Mouse (Mus musculus): ENCODE results near the gene Sh2b1.

DNA sequence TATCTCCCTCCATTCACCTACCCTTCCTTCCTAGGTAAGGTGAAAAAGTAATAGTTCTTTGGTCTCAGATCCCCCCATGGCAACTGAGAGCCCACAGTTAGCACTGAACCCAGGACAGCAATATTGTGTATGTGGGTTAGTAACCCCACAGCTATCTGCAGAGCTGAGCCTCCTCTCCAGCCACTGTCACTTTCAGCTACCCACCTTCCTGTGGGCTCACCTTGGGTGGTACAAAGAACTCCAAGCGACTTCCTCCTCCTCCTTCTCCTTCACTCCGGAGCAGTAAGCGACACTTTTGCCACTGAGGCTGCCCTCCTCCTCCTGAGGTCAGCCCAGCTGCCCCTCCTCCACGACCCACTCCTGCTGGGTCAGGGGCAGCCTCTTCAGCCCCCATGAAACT, 3.4 kb downstream of the Sh2b1 start:
- no peak for TF ChIP-seq POLR2A (IDR thresholded peaks at IDR 0.05; ENCODE audit: insufficient read depth, low read length)
- TF ChIP-seq EP300 (IDR thresholded peaks at IDR 0.05; ENCODE audit: insufficient read depth, low read depth, low read length): no peak

All from ES-Bruce4 (cell line).